Mouse (Mus musculus) E14TG2a.4 (cell line): ENCODE results near the gene Atp1b1.

Experiments used
- CTCF ChIP-seq: conservative IDR thresholded peaks from 2 replicates; pipeline ENCODE4 v1.5.1; 2014; ENCODE audit warnings: low read length
- POU5F1 ChIP-seq: IDR thresholded peaks from 2 replicates; pipeline ENCODE4 v1.6.1; 2014; ENCODE audit warnings: low read length, borderline replicate concordance

DNA sequence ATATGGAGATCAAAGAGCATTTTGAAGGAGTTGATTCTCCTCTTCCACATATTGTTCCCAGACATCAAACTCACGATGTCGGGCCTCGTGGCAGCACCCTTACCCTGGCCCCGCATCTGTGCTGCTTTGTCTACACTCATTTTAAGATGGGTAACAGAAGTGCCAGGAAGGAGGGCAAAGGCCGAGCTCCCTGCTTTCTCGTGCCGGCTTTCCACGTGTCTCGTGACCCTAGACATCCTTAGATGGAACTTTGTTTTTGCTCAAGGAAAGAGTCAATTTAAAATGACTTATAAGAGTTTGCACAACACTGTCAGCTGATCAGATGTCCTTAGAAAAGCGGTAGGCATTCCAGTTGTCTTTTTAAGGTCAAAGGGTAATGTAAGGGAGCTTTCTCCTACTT is 39.8 kb downstream of the Atp1b1 start:
- TF ChIP-seq POU5F1 (no peak), CTCF (no peak)
